Mouse (Mus musculus) CH12.LX (cell line): Measurements from ENCODE around the gene Map3k14. TPM values are rescaled to one million over a fixed set of nuclear protein-coding genes. Genes with fewer than 3 reads are reported as not detected.

ENCODE experiments used
- DNase-seq: peaks from one replicate; pipeline ENCODE4 v3.0.0-alpha.2; 2013; ENCODE audit errors: extremely low read depth
- H3K27ac ChIP-seq: 2 replicates; pipeline ENCODE4 v1.5.1; 2012; ENCODE audit warnings: low read depth, mild to moderate bottlenecking, control low read depth, moderate library complexity; ENCODE audit not compliant: insufficient read depth
- H3K27me3 ChIP-seq: replicated peaks from 2 replicates; pipeline ENCODE3; 2012; ENCODE audit warnings: inconsistent platforms
- H3K36me3 ChIP-seq, 2 experiments: replicated peaks in 1 of 2; 2 replicates each; pipeline versions ENCODE3 to v1.6.1; 2012; ENCODE audit warnings: inconsistent platforms in 1 of 2, low read length in 1 of 2, mild to moderate bottlenecking in 1 of 2, mixed read lengths in 1 of 2, moderate library complexity in 1 of 2; ENCODE audit not compliant: control insufficient read depth in 1 of 2, insufficient read depth in 1 of 2
- H3K4me1 ChIP-seq, 2 experiments: 2 replicates each; pipeline ENCODE4 v1.6.1; 2012; ENCODE audit warnings: inconsistent platforms in 1 of 2, moderate library complexity in 1 of 2; ENCODE audit not compliant: insufficient read depth in 2 of 2, control insufficient read depth in 1 of 2
- H3K4me2 ChIP-seq: 2 replicates; pipeline ENCODE4 v1.6.1; 2012; ENCODE audit warnings: low read depth, mild to moderate bottlenecking, control low read depth; ENCODE audit not compliant: poor library complexity, insufficient read depth, severe bottlenecking
- H3K4me3 ChIP-seq, 3 experiments: fragments of 150-350 bp in 1 of 3; sonication (generic) in 1 of 3; replicated peaks in 1 of 3; 2 replicates each; pipeline versions ENCODE3 to v1.5.1; 2011 to 2012; ENCODE audit warnings: low read depth in 2 of 3, low read length in 2 of 3, mild to moderate bottlenecking in 2 of 3, moderate library complexity in 2 of 3, control low read depth in 1 of 3, improper control_type of control experiment in 1 of 3, inconsistent platforms in 1 of 3, mixed read lengths in 1 of 3; ENCODE audit not compliant: poor library complexity in 1 of 3
- H3K79me2 ChIP-seq: replicated peaks from 2 replicates; pipeline ENCODE4 v1.6.1; 2012; ENCODE audit warnings: mild to moderate bottlenecking, moderate library complexity; ENCODE audit not compliant: control insufficient read depth, poor library complexity, insufficient read depth, severe bottlenecking; ENCODE audit errors: extremely low read depth
- H3K9ac ChIP-seq: 2 replicates; pipeline ENCODE4 v1.6.1; 2012; ENCODE audit warnings: low read depth, mild to moderate bottlenecking, control low read depth, moderate library complexity; ENCODE audit not compliant: insufficient read depth
- H3K9me3 ChIP-seq: replicated peaks from 2 replicates; pipeline ENCODE3; 2012; ENCODE audit warnings: low read length, inconsistent platforms, mixed read lengths
- BHLHE40 ChIP-seq: IDR thresholded peaks from 2 replicates; pipeline ENCODE4 v1.6.1; 2011; ENCODE audit warnings: mild to moderate bottlenecking, low read depth, low read length, improper control_type of control experiment
- CHD1 ChIP-seq: IDR thresholded peaks from 2 replicates; pipeline ENCODE4 v1.6.1; 2012; ENCODE audit warnings: low read depth, low read length, improper control_type of control experiment, inconsistent platforms
- E2F4 ChIP-seq: IDR thresholded peaks from 2 replicates; pipeline ENCODE4 v1.6.1; 2011; ENCODE audit warnings: low read depth, low read length, improper control_type of control experiment; ENCODE audit not compliant: insufficient replicate concordance
- ELF1 ChIP-seq: IDR thresholded peaks from 2 replicates; pipeline ENCODE4 v1.6.1; 2014; ENCODE audit warnings: low read depth, mild to moderate bottlenecking, inconsistent platforms, low read length, improper control_type of control experiment
- EP300 ChIP-seq: IDR thresholded peaks from 2 replicates; pipeline ENCODE4 v1.6.1; 2011; ENCODE audit warnings: low read length, improper control_type of control experiment
- GABPA ChIP-seq: IDR thresholded peaks from 2 replicates; pipeline ENCODE4 v1.6.1; 2012; ENCODE audit warnings: low read depth, low read length, improper control_type of control experiment, inconsistent platforms; ENCODE audit not compliant: insufficient replicate concordance
- HCFC1 ChIP-seq: IDR thresholded peaks from 2 replicates; pipeline ENCODE4 v1.6.1; 2012; ENCODE audit warnings: low read depth, mild to moderate bottlenecking, inconsistent platforms, low read length, improper control_type of control experiment
- IRF4 ChIP-seq: IDR thresholded peaks from 2 replicates; pipeline ENCODE4 v1.6.1; 2014; ENCODE audit warnings: low read depth, mild to moderate bottlenecking, inconsistent platforms, low read length, improper control_type of control experiment
- JUN ChIP-seq: IDR thresholded peaks from 2 replicates; pipeline ENCODE4 v1.6.1; 2011; ENCODE audit warnings: low read depth, mild to moderate bottlenecking, low read length, improper control_type of control experiment, moderate library complexity; ENCODE audit not compliant: insufficient read depth
- JUND ChIP-seq: conservative IDR thresholded peaks from 2 replicates; pipeline ENCODE4 v1.6.1; 2011; ENCODE audit warnings: low read depth, low read length, improper control_type of control experiment
- MAX ChIP-seq: IDR thresholded peaks from 2 replicates; pipeline ENCODE4 v1.6.1; 2011; ENCODE audit warnings: low read length, improper control_type of control experiment
- MAZ ChIP-seq: IDR thresholded peaks from 2 replicates; pipeline ENCODE4 v1.6.1; 2012; ENCODE audit warnings: low read depth, mild to moderate bottlenecking, inconsistent platforms, low read length, improper control_type of control experiment, moderate library complexity
- MEF2A ChIP-seq: IDR thresholded peaks from 2 replicates; pipeline ENCODE4 v1.6.1; 2014; ENCODE audit warnings: low read depth, mild to moderate bottlenecking, inconsistent platforms, low read length, improper control_type of control experiment, borderline replicate concordance
- MXI1 ChIP-seq: IDR thresholded peaks from 2 replicates; pipeline ENCODE4 v1.6.1; 2011; ENCODE audit warnings: mild to moderate bottlenecking, low read depth, low read length, improper control_type of control experiment
- MYC ChIP-seq: IDR thresholded peaks from 2 replicates; pipeline ENCODE4 v1.6.1; 2011; ENCODE audit warnings: low read depth, mild to moderate bottlenecking, improper control_type of control experiment, low read length
- NRF1 ChIP-seq: IDR thresholded peaks from 2 replicates; pipeline ENCODE4 v1.6.1; 2014; ENCODE audit warnings: low read depth, mild to moderate bottlenecking, inconsistent platforms, low read length, improper control_type of control experiment, moderate library complexity
- PAX5 ChIP-seq: IDR thresholded peaks from 2 replicates; pipeline ENCODE4 v1.6.1; 2012; ENCODE audit warnings: low read length, inconsistent platforms, mixed read lengths
- POLR2A ChIP-seq: IDR thresholded peaks from 2 replicates; pipeline ENCODE4 v1.6.1; 2011; ENCODE audit warnings: low read depth, mild to moderate bottlenecking, improper control_type of control experiment, low read length
- POLR2AphosphoS2 ChIP-seq: IDR thresholded peaks from 2 replicates; pipeline ENCODE4 v1.6.1; 2011; ENCODE audit warnings: low read depth, low read length, improper control_type of control experiment
- RAD21 ChIP-seq: IDR thresholded peaks from 2 replicates; pipeline ENCODE4 v1.6.1; 2011; ENCODE audit warnings: low read depth, mild to moderate bottlenecking, low read length, improper control_type of control experiment, moderate library complexity
- RCOR1 ChIP-seq: conservative IDR thresholded peaks from 2 replicates; pipeline ENCODE4 v1.6.1; 2012; ENCODE audit warnings: low read depth, mild to moderate bottlenecking, inconsistent platforms, low read length, improper control_type of control experiment
- SIN3A ChIP-seq: IDR thresholded peaks from 2 replicates; pipeline ENCODE4 v1.6.1; 2012; ENCODE audit warnings: low read length, improper control_type of control experiment, inconsistent platforms
- SMC3 ChIP-seq: IDR thresholded peaks from 2 replicates; pipeline ENCODE4 v1.6.1; 2011; ENCODE audit warnings: low read depth, low read length, improper control_type of control experiment
- TCF12 ChIP-seq: IDR thresholded peaks from 2 replicates; pipeline ENCODE4 v1.6.1; 2014; ENCODE audit warnings: low read depth, mild to moderate bottlenecking, inconsistent platforms, low read length, improper control_type of control experiment
- UBTF ChIP-seq: IDR thresholded peaks from 2 replicates; pipeline ENCODE4 v1.6.1; 2012; ENCODE audit warnings: low read depth, mild to moderate bottlenecking, inconsistent platforms, low read length, improper control_type of control experiment, moderate library complexity
- USF1 ChIP-seq: IDR thresholded peaks from 2 replicates; pipeline ENCODE4 v1.6.1; 2014; ENCODE audit warnings: low read depth, mild to moderate bottlenecking, inconsistent platforms, low read length, improper control_type of control experiment
- USF2 ChIP-seq: conservative IDR thresholded peaks from 2 replicates; pipeline ENCODE4 v1.6.1; 2011; ENCODE audit warnings: low read depth, low read length, improper control_type of control experiment
- ZKSCAN1 ChIP-seq: IDR thresholded peaks from 2 replicates; pipeline ENCODE4 v1.6.1; 2012; ENCODE audit warnings: low read depth, inconsistent platforms, low read length, improper control_type of control experiment, borderline replicate concordance
- ZMIZ1 ChIP-seq: IDR thresholded peaks from 2 replicates; pipeline ENCODE4 v1.6.1; 2012; ENCODE audit warnings: low read depth, mild to moderate bottlenecking, inconsistent platforms, low read length, improper control_type of control experiment
- ZNF384 ChIP-seq: IDR thresholded peaks from 2 replicates; pipeline ENCODE4 v1.6.1; 2012; ENCODE audit warnings: low read depth, low read length, improper control_type of control experiment, inconsistent platforms
- dilution Hi-C: fragments of 300-500 bp; cut with MboI; formaldehyde crosslinking; loops from 2 replicates; pipeline ENCODE4 v1.14.3; 2020; ENCODE audit warnings: low sequenced_read_pairs; ENCODE audit not compliant: extremely low pct_unique_long_range_greater_than_20kb, extremely low pct_ligation_motif_present
- in situ Hi-C: fragments of 300-500 bp; cut with MboI; formaldehyde crosslinking; loops from 3 replicates; pipeline ENCODE4 v1.14.3; 2019; ENCODE audit warnings: low sequenced_read_pairs, low pct_ligation_motif_present, low pct_unique_long_range_greater_than_20kb, mixed read lengths
- polyA plus RNA-seq: library from polyadenylated mRNA; unstranded; fragments of >175 nt; gene quantifications from 2 replicates; pipeline ENCODE4 v1.2.1, GENCODE M21; 2012; ENCODE audit warnings: low read depth; ENCODE audit not compliant: insufficient read length
- total RNA-seq, 2 experiments: library from RNA; depleted of rRNA; stranded (reverse); fragments of 300-350 nt in 1 of 2; fragments of >200 nt in 1 of 2; gene quantifications; 2 replicates each; pipeline ENCODE4 v1.2.3; 2012 to 2014

Map3k14 gene
- total and polyA plus RNA-seq, 3 experiments = 4.5 to 11.2 (median 9.9) TPM

DNA sequence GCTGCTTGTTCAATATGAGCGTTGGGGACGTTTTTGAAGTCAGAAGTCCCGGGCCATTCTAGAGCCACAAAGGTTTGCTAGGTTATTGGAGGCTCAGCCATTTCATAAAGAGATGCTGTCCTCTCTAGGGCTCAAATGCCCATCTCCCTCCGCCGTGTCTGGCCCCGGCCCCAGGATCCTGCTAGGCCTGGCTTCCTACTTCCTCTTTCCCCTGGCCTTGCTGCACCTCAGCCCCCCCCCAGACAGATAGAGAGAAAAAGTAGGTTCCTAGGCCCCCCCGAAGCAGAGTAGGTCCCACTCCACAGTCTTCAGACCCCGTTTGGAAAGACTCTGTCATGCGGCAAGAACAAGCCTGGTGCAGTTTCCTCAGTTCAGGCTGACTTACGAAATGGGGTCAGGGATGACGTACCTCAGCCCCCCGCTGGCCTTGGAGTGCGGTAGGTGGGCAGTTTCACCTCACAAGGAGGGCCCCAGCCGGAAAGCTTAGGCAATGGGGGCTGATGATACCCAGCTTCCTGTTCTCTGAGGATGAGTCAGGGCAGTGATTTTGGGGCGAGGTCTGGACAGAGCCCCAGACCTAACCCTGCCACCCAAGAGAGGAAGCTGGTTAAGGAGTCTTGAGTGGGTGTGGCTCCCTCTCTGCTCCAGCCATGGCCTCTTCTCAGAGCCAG lies 89.3 kb downstream of the Map3k14 start:
- in situ Hi-C loops = no loop called here
- Histone ChIP-seq H3K27me3 (no peaks in the 10 kb centered on the region), H3K27ac (peak overlapping the region; percentile 92), H3K4me2 (peak overlapping the region; percentile 93), H3K36me3 (peaks cover 35 to 44% of the 10 kb centered on the region in 2 experiments), H3K4me1 (peaks cover 34 to 83% of the 10 kb centered on the region in 2 experiments), H3K9ac (peak overlapping the region; percentile 60), H3K79me2 (peaks cover 60% of the 10 kb centered on the region), H3K9me3 (no peaks in the 10 kb centered on the region), H3K4me3 (peak overlapping the region; percentile 18 to 51 (median 39))
- DNase-seq = peak; percentile 65
- dilution Hi-C loops = no loop called here
- no peak for TF ChIP-seq RAD21
- TF ChIP-seq MXI1 = no peak; the same call in 1 of the 2 replicates
- TF ChIP-seq JUN = 0 out of 2 replicates have a peak, but pooled peaks have one; percentile 8
- TF ChIP-seq UBTF = peak; percentile 40; the same call in 1 of the 2 replicates
- TF ChIP-seq SIN3A = no peak
- TF ChIP-seq SMC3 = no peak
- TF ChIP-seq TCF12 = peak; percentile 27; the same call in 1 of the 2 replicates
- TF ChIP-seq EP300 = peak; percentile 35; the same call in 1 of the 2 replicates
- TF ChIP-seq NRF1 = no peak
- TF ChIP-seq CHD1 = no peak
- TF ChIP-seq BHLHE40 = 0 out of 2 replicates have a peak, but pooled peaks have one; percentile 45
- no peak for TF ChIP-seq E2F4
- no peak for TF ChIP-seq ZNF384
- TF ChIP-seq USF2 = no peak
- peak; percentile 60; the same call in 1 of the 2 replicates for TF ChIP-seq ELF1
- peak; percentile 33; the same call in 1 of the 2 replicates for TF ChIP-seq POLR2A
- no peak for TF ChIP-seq JUND
- TF ChIP-seq, all 38 proteins: peak for 7

DNA sequence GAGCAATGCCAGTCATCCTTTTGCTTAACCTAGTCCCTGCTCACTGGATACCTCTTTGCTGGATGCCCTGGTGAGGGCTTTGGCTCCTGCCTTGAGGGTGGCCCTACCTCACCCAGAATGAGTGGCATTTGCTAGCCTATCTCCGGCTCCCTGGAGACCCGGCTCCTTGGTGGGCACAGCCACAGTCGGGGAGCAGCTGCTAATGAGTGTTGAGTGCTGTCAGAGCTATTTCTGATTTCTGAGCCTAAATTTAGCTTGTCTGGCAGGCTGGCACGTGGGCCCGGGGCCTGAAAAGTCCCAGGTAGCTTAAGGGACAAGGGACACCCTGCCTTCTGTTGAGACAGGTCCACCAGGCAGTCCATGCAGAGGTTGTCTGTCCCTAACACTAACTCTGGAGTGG lies 90.1 kb downstream of the Map3k14 start:
- peak overlapping the region; percentile 93 for H3K4me2 ChIP-seq
- dilution Hi-C loops = no loop called here
- TF ChIP-seq RCOR1 (no peak), ZNF384 (no peak), ZKSCAN1 (no peak), BHLHE40 (peak; percentile 92), PAX5 (no peak), MAZ (no peak), IRF4 (peak; percentile 34; the same call in 1 of the 2 replicates), MXI1 (peak; percentile 60; the same call in 1 of the 2 replicates), HCFC1 (no peak), MAX (peak; percentile 74), E2F4 (no peak), JUN (no peak), JUND (no peak), GABPA (no peak), POLR2A (no peak), MYC (no peak), POLR2AphosphoS2 (no peak), USF1 (peak; percentile 13), RAD21 (no peak), MEF2A (peak; percentile 92), ZMIZ1 (no peak)

More for the DNA sequence above, 90.1 kb downstream of the Map3k14 start:
- Histone ChIP-seq H3K4me3 (peak overlapping the region; percentile 10 to 51 (median 39)), H3K9me3 (no peaks in the 10 kb centered on the region), H3K27ac (peak overlapping the region; percentile 92), H3K79me2 (peaks cover 67% of the 10 kb centered on the region), H3K4me1 (peaks cover 34 to 91% of the 10 kb centered on the region in 2 experiments), H3K36me3 (peaks cover 28 to 37% of the 10 kb centered on the region in 2 experiments), H3K27me3 (no peaks in the 10 kb centered on the region), H3K9ac (peak overlapping the region; percentile 60)
- peak; percentile 36 for DNase-seq
- in situ Hi-C loops = no loop called here
